Mouse (Mus musculus) heart, embryonic 12.5 days (tissue): ENCODE measurements around the gene Grasp. TPM values are rescaled to one million over a fixed set of nuclear protein-coding genes. Genes with fewer than 3 reads are reported as not detected.

ENCODE experiments used
- ATAC-seq: fragments of 200-750 bp; cut with Nextera tagmentation; 2 replicates; pipeline ENCODE4 v1.8.0; 2017; ENCODE audit warnings: moderate TSS enrichment, moderate library complexity; ENCODE audit not compliant: insufficient number of reproducible peaks, low FRiP score
- H3K27ac ChIP-seq: fragments of 300-500 bp; sonication (generic); 2 replicates; pipeline ENCODE4 v1.5.1; 2016; ENCODE audit warnings: mild to moderate bottlenecking, moderate library complexity; ENCODE audit not compliant: poor library complexity, severe bottlenecking
- H3K27me3 ChIP-seq: fragments of 300-500 bp; sonication (generic); replicated peaks from 2 replicates; pipeline ENCODE4 v1.6.1; 2016; ENCODE audit warnings: mild to moderate bottlenecking, moderate library complexity
- H3K36me3 ChIP-seq: fragments of 300-500 bp; sonication (generic); 2 replicates; pipeline ENCODE4 v1.6.1; 2016; ENCODE audit warnings: mild to moderate bottlenecking, moderate library complexity
- H3K4me1 ChIP-seq: fragments of 300-500 bp; sonication (generic); replicated peaks from 2 replicates; pipeline ENCODE4 v1.6.1; 2016; ENCODE audit warnings: mild to moderate bottlenecking
- H3K4me2 ChIP-seq: fragments of 300-500 bp; sonication (generic); 2 replicates; pipeline ENCODE4 v1.6.1; 2016; ENCODE audit warnings: mild to moderate bottlenecking, moderate library complexity
- H3K4me3 ChIP-seq: fragments of 300-500 bp; sonication (generic); 2 replicates; pipeline ENCODE4 v1.5.1; 2016; ENCODE audit warnings: mild to moderate bottlenecking
- H3K9ac ChIP-seq: fragments of 300-500 bp; sonication (generic); 2 replicates; pipeline ENCODE4 v1.6.1; 2016; ENCODE audit warnings: mild to moderate bottlenecking, moderate library complexity
- H3K9me3 ChIP-seq: fragments of 300-500 bp; sonication (generic); replicated peaks from 2 replicates; pipeline ENCODE4 v1.6.1; 2016; ENCODE audit warnings: mild to moderate bottlenecking, moderate library complexity
- WGBS: fragments of 180-500 bp; shearing (Covaris S2); methylation state at CpG from one replicate; pipeline ENCODE4 v1.1.7; 2016; 5-methylcytosine and 5-hydroxymethylcytosine counted together
- polyA plus RNA-seq: library from polyadenylated mRNA; unstranded; fragments of >200 nt; fragmentation: Nextera tagmentation; extraction: Ambion mirVana; gene quantifications from 2 replicates; pipeline ENCODE4 v1.2.1, GENCODE M21; 2016

The Grasp gene
- polyA plus RNA-seq, 1 experiment from 2014 or later = 6.6 TPM

GRCm38 (mm10) chr15:101228866-101229590 is 5.0 kb downstream of the Grasp start:
- ATAC-seq = no peak
- Histone ChIP-seq H3K4me3 (no peak overlapping the region), H3K27ac (no peak overlapping the region), H3K9ac (0 out of 2 replicates have a peak overlapping the region, but pooled peaks have one; percentile 15), H3K9me3 (no peaks in the 10 kb centered on the region), H3K27me3 (peaks cover 19% of the 10 kb centered on the region), H3K36me3 (peaks cover 42% of the 10 kb centered on the region), H3K4me1 (peaks cover 45% of the 10 kb centered on the region), H3K4me2 (no peak overlapping the region)
- WGBS = 85% methylated on average over 21 of the region's 21 CpGs

- H3K27me3 ChIP-seq = peaks cover 15% of the 10 kb centered on the region
- no peak for ATAC-seq
- 91% methylated on average over 19 of the region's 19 CpGs for WGBS
- H3K4me3 ChIP-seq = no peak overlapping the region
- H3K27ac ChIP-seq = no peak overlapping the region
- H3K9me3 ChIP-seq = no peaks in the 10 kb centered on the region
- H3K36me3 ChIP-seq = peaks cover 42% of the 10 kb centered on the region
- H3K4me2 ChIP-seq = no peak overlapping the region
- peaks cover 50% of the 10 kb centered on the region for H3K4me1 ChIP-seq
- no peak overlapping the region for H3K9ac ChIP-seq
These were observed 6.5 kb downstream of the Grasp start for GRCm38 (mm10) chr15:101230503-101230902.

- H3K27ac ChIP-seq = no peak overlapping the region
- H3K9ac ChIP-seq = peak overlapping the region; percentile 65
- WGBS = 71% methylated on average over 23 of the region's 23 CpGs
These were observed 7.1 kb downstream of the Grasp start for GRCm38 (mm10) chr15:101230995-101231647.

GRCm38 (mm10) chr15:101231648-101232180 is 7.7 kb downstream of the Grasp start:
- peak overlapping the region; percentile 65 for H3K9ac ChIP-seq
- WGBS = 51% methylated on average over 56 of the region's 56 CpGs

More at GRCm38 (mm10) chr15:101230995-101231647, 7.1 kb downstream of the Grasp start:
- no peaks in the 10 kb centered on the region for H3K9me3 ChIP-seq
- H3K4me1 ChIP-seq = peaks cover 52% of the 10 kb centered on the region
- H3K4me3 ChIP-seq = peak overlapping the region; percentile 43
- peaks cover 42% of the 10 kb centered on the region for H3K36me3 ChIP-seq
- ATAC-seq = no peak
- peaks cover 11% of the 10 kb centered on the region; the same call in 1 of the 2 replicates for H3K27me3 ChIP-seq
- H3K4me2 ChIP-seq = peak overlapping the region; percentile 63

GRCm38 (mm10) chr15:101232607-101233006 is 8.6 kb downstream of the Grasp start:
- H3K4me2 ChIP-seq = no peak overlapping the region
- 71% methylated on average over 4 of the region's 4 CpGs for WGBS
- peaks cover 43% of the 10 kb centered on the region for H3K4me1 ChIP-seq
- H3K9ac ChIP-seq = 0 out of 2 replicates have a peak overlapping the region, but pooled peaks have one; percentile 17
- H3K27me3 ChIP-seq = peaks cover 11% of the 10 kb centered on the region; the same call in 1 of the 2 replicates
- no peak overlapping the region for H3K4me3 ChIP-seq
- H3K9me3 ChIP-seq = no peaks in the 10 kb centered on the region
- no peak overlapping the region for H3K27ac ChIP-seq
- H3K36me3 ChIP-seq = peaks cover 42% of the 10 kb centered on the region
- ATAC-seq = no peak

More at GRCm38 (mm10) chr15:101231648-101232180, 7.7 kb downstream of the Grasp start:
- Histone ChIP-seq H3K27me3 (peaks cover 11% of the 10 kb centered on the region; the same call in 1 of the 2 replicates), H3K4me1 (peaks cover 52% of the 10 kb centered on the region), H3K27ac (no peak overlapping the region), H3K9me3 (no peaks in the 10 kb centered on the region), H3K4me2 (peak overlapping the region; percentile 63), H3K4me3 (peak overlapping the region; percentile 43), H3K36me3 (peaks cover 42% of the 10 kb centered on the region)
- ATAC-seq = no peak

- ATAC-seq = no peak
- WGBS = 79% methylated on average over 3 of the region's 3 CpGs
- H3K9ac ChIP-seq = no peak overlapping the region
- H3K9me3 ChIP-seq = no peaks in the 10 kb centered on the region
- H3K27ac ChIP-seq = no peak overlapping the region
- peaks cover 42% of the 10 kb centered on the region for H3K36me3 ChIP-seq
- no peak overlapping the region for H3K4me2 ChIP-seq
- peaks cover 37% of the 10 kb centered on the region for H3K4me1 ChIP-seq
- H3K4me3 ChIP-seq = no peak overlapping the region
- H3K27me3 ChIP-seq = peaks cover 11% of the 10 kb centered on the region; the same call in 1 of the 2 replicates
These were observed 9.2 kb downstream of the Grasp start for GRCm38 (mm10) chr15:101233183-101233582.

- no peak overlapping the region for H3K27ac ChIP-seq
- H3K9ac ChIP-seq = no peak overlapping the region
These were observed 9.8 kb downstream of the Grasp start for GRCm38 (mm10) chr15:101233641-101234275.

GRCm38 (mm10) chr15:101234611-101235341 is 10.8 kb downstream of the Grasp start:
- Histone ChIP-seq H3K36me3 (peaks cover 32% of the 10 kb centered on the region), H3K27me3 (peaks cover 11% of the 10 kb centered on the region; the same call in 1 of the 2 replicates), H3K4me2 (no peak overlapping the region), H3K4me3 (no peak overlapping the region), H3K4me1 (peaks cover 38% of the 10 kb centered on the region), H3K9me3 (no peaks in the 10 kb centered on the region), H3K9ac (no peak overlapping the region), H3K27ac (no peak overlapping the region)
- 65% methylated on average over 10 of the region's 10 CpGs for WGBS
- ATAC-seq = no peak

More at GRCm38 (mm10) chr15:101233641-101234275, 9.8 kb downstream of the Grasp start:
- H3K4me3 ChIP-seq = no peak overlapping the region
- WGBS = 25% methylated on average over 11 of the region's 11 CpGs
- H3K4me2 ChIP-seq = no peak overlapping the region
- H3K27me3 ChIP-seq = peaks cover 11% of the 10 kb centered on the region; the same call in 1 of the 2 replicates
- H3K4me1 ChIP-seq = peaks cover 36% of the 10 kb centered on the region
- peaks cover 42% of the 10 kb centered on the region for H3K36me3 ChIP-seq
- ATAC-seq = no peak
- H3K9me3 ChIP-seq = no peaks in the 10 kb centered on the region

- Histone ChIP-seq H3K27ac (no peak overlapping the region), H3K27me3 (peaks cover 11% of the 10 kb centered on the region; the same call in 1 of the 2 replicates), H3K4me2 (no peak overlapping the region), H3K4me1 (peaks cover 38% of the 10 kb centered on the region), H3K9ac (no peak overlapping the region), H3K36me3 (peaks cover 27% of the 10 kb centered on the region), H3K4me3 (no peak overlapping the region), H3K9me3 (no peaks in the 10 kb centered on the region)
- WGBS = 53% methylated on average over 5 of the region's 5 CpGs
- ATAC-seq = no peak
These were observed 11.3 kb downstream of the Grasp start for GRCm38 (mm10) chr15:101235342-101235698.

- Histone ChIP-seq H3K36me3 (peaks cover 22% of the 10 kb centered on the region), H3K27ac (no peak overlapping the region), H3K4me3 (no peak overlapping the region), H3K4me1 (peaks cover 39% of the 10 kb centered on the region), H3K27me3 (peaks cover 11% of the 10 kb centered on the region; the same call in 1 of the 2 replicates), H3K9ac (no peak overlapping the region), H3K4me2 (no peak overlapping the region), H3K9me3 (no peaks in the 10 kb centered on the region)
- no peak for ATAC-seq
- 31% methylated on average over 12 of the region's 12 CpGs for WGBS
These were observed 11.8 kb downstream of the Grasp start for GRCm38 (mm10) chr15:101235728-101236327.
